Mouse (Mus musculus) E14TG2a.4 (cell line): ENCODE measurements around the gene Chit1.

Experiments used
- CTCF ChIP-seq: conservative IDR thresholded peaks from 2 replicates; pipeline ENCODE4 v1.5.1; 2014; ENCODE audit warnings: low read length
- NANOG ChIP-seq: IDR thresholded peaks from 2 replicates; pipeline ENCODE4 v1.6.1; 2014; ENCODE audit warnings: borderline replicate concordance, low read length, mixed read lengths
- POU5F1 ChIP-seq: IDR thresholded peaks from 2 replicates; pipeline ENCODE4 v1.6.1; 2014; ENCODE audit warnings: low read length, borderline replicate concordance

DNA sequence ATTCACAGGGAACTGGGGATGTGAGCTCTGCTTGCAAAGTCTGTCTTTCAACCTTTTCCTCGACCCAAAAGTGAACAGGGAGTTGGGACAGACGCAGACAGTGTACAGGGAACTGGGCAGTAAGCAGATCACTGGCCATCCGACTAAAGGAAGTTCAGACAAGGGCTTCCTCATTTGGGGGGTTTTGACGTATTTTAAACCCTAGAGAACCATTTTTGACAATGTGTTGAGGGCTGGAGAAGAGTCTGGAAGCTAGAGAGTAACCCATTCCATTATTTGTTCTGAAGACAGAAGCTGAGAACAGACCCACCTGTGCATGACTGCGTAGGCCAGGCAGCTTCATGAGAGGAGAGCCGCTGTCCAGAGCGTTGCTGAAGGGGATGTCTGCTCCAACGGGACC lies 27.4 kb upstream of the Chit1 start:
- TF ChIP-seq CTCF (no peak), NANOG (no peak), POU5F1 (no peak)
